Mouse (Mus musculus) small intestine, adult 2 months (tissue): ENCODE measurements at regions not wholly inside any gene's neighbourhood (a gene's known extent, or its start where the extent isn't known, plus 50 kb on each side); places are given as distances from the start of the nearest gene placed in this dataset.

Experiments used
- CTCF ChIP-seq: fragments of 200-500 bp; IDR thresholded peaks from 2 replicates; pipeline ENCODE4 v1.5.1; 2012; ENCODE audit warnings: low read depth, mild to moderate bottlenecking, control low read depth, inconsistent platforms, low read length, moderate library complexity, mixed read lengths; ENCODE audit not compliant: insufficient replicate concordance, insufficient read length; ENCODE audit errors: extremely low read depth
- POLR2A ChIP-seq: fragments of 200-500 bp; IDR thresholded peaks from 2 replicates; pipeline ENCODE4 v1.6.1; 2012; ENCODE audit warnings: low read depth, mild to moderate bottlenecking, control low read depth, inconsistent platforms, low read length, moderate library complexity

GRCm38 (mm10) chr1:81671142-81671541 lies 561.8 kb upstream of the Gm9747 start:
- TF ChIP-seq CTCF = no peak
- TF ChIP-seq POLR2A = no peak
